Mouse (Mus musculus): ENCODE data around the gene Fbxl5.

The Fbxl5 gene

DNA sequence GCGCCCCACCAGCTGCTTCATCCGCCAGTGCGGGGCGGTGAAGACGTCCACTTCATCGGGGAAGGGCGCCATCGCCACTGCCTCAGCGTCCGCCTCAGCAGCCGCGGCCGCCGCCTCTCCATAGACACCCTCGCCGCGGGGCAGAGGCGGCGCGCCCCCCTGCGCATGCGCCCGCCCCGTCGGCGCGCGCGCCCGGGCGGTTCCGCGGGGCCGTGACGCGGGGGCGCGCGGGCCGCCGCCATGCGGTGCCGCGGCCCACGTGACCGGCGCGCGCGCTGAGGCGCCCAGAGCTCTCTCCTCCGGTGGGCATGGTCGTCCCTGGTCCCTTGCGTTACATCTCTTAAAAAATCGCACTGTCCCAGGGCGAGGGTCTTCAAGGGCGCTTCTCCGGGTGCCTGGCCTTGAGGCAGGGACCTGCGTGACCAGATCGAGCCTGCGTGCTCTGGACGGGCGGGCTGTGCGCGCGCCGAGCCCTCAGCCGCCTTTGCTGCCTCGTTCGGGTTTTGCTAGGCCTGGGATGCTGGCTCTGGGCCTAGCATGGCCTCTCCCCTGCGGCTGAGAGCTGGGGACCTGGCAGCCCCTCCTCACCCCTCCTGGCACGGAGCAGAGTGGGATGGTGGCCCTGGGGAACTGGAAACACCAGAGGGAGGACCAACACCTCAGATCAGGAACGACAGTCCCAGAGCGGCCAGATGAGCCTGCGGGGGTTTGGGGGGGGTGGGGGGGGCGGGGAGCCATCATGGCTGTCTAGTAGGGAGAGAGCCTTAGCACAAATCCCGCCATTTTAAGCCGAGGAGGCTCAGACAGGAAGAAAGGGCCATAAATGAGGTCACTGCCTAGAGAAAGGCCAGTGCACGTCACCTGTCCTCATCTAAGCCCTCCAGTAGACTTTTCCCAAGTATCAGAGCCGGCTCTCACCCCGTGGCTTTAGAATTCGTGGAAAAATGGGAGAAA, 39.2 kb downstream of the Fbxl5 start:
- DNase-seq (ENCODE audit: low spot score), result no peak

DNA sequence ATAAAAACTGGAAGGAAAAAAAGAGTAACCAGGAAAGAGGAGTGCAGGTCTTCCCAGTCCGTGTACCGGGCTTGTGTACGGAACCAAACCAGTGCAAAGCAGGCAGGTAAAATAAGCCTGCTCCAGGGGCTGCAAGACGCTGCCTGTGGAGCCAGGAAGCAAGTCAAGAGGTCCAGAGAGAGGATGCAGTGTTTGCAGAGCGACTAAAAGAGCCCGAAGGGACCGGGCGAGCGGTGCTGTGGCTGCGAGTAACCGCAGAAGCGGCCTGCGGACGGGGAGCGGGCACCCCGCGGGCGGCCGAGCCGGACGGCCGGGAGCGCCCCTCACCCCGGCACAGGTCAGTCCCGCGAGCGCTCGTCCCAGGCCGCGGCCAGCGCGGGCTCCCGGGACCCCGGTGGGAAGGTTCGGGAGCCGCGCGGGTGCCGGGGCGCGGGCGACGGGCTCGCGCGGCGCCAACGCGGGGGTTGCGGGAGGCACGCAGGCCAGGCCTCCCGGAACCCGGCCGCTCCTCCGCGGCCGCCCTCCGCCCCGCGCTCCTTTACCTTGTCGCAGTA, 39.9 kb downstream of the Fbxl5 start:
- DNase-seq (ENCODE audit: low spot score), result no peak

DNA sequence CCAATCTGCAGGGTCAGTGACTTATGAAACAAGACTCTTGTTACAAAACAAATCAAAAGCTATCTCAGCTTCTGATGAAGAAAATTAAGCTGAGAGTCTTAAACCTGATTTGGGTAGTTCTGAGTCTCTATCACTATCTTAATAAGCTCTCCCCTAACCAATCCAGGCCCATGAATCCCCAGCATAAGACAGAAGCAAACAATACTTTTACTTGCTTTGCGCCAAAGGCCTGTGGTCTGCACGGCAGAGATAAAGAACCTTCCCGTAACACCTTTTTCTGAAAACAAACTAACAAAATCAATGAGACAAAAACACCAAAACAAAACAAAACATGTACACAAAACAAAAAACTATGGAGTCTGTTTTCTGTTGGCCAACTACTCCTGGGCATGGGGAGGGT, 42.9 kb downstream of the Fbxl5 start:
- DNase-seq (ENCODE audit: low spot score), result no peak

DNA sequence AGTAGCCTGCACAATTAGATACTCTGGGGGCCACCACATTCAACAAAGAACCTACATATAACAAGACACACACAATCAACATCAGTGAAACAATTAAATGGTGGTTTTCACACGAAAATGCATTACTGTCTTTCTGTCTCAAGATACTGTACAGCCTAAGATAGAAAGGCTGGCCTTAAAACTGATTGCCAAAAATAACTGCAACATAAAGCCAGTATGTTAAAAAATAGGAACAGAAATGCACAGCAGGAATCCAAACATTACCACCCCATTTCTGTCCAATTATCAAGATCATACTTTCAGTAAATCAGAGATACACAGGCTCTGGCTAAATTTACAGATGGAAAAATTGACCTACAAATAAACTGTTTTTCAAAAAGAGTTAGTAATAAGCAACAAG, 44.4 kb downstream of the Fbxl5 start:
- no peak for DNase-seq (ENCODE audit: low spot score)

GRCm38 (mm10) chr5:43776407-43776806, 45.0 kb downstream of the Fbxl5 start:
- no peak for DNase-seq (ENCODE audit: low spot score)

DNA sequence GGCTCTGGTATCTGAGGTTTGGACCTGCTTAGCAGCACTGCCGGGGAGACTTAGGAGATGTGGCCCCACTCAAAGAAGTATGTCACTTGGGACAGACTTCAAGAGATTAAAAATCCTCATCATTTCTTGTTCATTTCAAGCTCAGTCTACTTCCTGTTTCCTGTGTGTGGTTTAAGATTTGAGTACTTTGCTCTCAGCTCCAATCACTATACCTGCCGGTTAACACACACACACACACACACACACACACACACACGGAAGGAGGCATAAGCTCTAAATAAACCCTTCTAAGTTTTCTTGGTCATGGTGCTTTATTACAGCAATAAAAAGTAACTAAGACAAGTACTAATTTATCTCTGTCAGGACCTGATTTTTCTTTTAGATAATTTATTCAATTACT, 49.9 kb downstream of the Fbxl5 start:
- DNase-seq (ENCODE audit: low spot score), result no peak

DNA sequence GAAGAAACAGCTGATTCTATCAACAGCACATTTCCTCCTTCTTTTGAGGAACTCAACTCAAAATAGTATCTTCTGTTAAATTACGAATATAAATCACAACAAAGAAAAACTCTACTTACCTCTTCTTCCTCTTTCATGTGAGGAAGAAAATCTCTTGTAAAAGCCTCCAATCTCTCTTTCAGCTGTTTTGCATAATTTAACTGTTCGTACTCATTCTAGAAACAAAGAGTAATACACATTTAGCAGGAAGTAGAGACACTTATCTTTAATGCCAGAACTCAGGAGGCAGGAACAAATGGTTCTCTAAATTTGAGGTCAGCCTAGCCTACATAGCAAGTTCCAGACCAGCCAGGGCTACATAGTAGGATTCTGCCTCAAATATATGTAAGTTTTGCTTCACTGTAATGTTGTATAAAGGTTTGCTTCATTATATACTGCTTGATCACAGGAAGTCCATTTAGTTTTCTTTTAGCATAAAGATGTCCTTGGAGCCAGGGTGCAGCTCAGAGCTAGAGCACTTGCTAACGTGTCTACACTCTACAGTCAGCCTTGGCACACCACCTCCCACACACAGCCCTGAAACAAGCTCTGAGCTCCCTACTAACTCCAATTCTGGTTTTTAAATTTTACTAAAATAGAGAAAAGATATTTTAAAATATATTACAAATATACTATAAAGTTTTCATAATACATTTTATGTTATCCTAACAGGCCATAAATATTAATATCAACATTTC, 50.7 kb downstream of the Fbxl5 start:
- no peak for DNase-seq (ENCODE audit: low spot score)

- DNase-seq (ENCODE audit: low spot score), result no peak
Measured at GRCm38 (mm10) chr5:43749092-43749491, 72.3 kb downstream of the Fbxl5 start.

- no peak for DNase-seq (ENCODE audit: low spot score)
Measured at GRCm38 (mm10) chr5:43748039-43748438, 73.4 kb downstream of the Fbxl5 start.

- DNase-seq (ENCODE audit: low spot score), result no peak
Measured at GRCm38 (mm10) chr5:43745156-43745555, 76.3 kb downstream of the Fbxl5 start.

DNA sequence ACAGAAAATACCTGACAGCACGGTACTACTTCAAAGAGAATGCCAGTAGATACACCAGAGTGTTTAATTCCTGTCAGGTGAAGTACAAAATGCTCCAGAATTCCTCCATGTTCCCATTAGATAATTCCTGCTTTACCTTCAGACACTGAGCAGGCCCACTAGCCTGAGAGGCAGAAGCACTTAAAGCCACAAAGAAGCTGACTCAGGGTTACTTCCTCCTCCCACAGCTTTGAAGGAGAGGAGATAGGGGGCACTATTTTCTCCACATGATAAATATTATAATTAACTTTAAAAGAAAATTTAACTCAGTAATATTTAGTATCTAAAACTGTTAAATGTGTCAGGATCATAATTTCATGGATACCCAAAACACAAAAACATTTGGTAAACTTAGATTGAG, 77.3 kb downstream of the Fbxl5 start:
- no peak for DNase-seq (ENCODE audit: low spot score)

DNA sequence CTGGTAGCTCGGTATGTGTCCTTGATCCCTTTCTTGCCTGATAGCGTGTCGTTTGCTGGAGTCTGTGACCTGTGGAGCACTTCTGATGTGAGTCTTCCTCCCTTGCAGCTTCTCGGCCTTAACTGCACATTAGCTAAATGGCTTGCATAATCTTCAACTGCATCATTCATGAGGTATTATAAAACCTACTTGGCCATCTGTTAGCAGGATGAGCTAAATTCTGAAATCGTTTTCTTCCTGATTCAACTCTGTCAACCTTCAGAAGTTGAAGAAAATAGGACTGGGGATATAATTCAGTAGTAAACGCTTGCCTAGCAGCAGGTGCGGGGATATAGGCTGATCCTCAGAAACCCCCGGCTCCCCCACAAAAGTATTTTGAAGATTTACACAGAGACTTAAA, 89.1 kb downstream of the Fbxl5 start:
- peak; percentile 25 for DNase-seq (ENCODE audit: low spot score)

DNA sequence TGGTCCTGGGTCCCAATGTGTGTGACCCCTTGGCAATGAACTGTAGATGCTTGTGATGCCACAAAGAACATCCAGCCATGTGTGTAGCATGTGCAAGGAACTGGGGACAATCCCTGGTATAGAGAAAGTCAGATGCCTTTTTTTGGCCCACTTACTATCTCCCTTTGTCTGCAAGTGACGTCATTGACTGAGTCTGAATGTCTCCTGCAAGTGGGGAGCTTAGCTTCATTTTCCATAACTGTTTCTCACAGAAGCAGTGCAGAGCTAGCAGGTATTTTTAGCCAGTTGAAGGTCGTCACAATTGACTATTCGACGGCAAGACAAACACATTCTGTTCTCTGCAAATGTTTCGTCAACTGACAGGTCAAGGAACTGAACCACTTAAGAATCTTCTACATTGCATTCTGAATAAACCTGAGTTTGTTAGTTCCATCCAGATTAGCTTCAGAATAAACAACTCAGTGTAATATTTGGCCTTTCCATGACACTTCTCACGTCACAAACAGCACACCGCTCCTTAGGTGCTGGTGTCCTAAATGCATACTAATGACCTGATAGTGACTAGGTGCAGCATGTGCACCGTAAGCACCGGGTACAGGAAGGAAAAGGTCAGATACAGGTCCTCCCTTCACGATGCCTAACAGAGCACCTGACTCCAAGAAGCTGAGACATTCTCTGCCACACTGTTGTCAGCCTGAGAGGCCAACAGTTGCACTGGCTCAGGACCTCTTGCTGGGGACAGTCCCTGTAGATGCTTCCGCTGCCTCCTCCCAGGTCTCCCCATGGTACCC, 92.9 kb downstream of the Fbxl5 start:
- DNase-seq (ENCODE audit: low spot score), result no peak

DNA sequence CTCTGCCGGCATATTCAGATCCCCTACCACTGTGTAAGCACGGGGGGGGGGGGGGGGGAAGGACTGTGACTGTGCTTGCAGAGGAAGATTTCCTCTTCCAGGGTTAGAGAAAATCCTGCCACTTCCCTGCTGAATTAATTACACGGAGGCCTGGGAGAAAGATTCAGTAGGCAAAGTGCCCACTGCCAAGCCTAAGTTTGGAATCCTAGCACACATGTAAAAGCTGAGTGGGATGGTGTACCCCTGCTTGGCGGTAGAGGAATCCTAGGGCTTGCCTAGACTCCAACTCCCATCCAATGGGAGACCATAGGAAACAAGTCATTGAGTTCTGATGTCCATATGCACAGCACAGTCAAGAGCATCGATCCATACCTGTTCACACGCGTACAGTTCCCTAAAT, 97.6 kb downstream of the Fbxl5 start:
- no peak for DNase-seq (ENCODE audit: low spot score)

GRCm38 (mm10) chr5:43722452-43722783, 99.0 kb downstream of the Fbxl5 start:
- DNase-seq (ENCODE audit: low spot score), result no peak

- DNase-seq (ENCODE audit: low spot score), result no peak
Measured at GRCm38 (mm10) chr5:43721538-43722451, 99.6 kb downstream of the Fbxl5 start.

DNA sequence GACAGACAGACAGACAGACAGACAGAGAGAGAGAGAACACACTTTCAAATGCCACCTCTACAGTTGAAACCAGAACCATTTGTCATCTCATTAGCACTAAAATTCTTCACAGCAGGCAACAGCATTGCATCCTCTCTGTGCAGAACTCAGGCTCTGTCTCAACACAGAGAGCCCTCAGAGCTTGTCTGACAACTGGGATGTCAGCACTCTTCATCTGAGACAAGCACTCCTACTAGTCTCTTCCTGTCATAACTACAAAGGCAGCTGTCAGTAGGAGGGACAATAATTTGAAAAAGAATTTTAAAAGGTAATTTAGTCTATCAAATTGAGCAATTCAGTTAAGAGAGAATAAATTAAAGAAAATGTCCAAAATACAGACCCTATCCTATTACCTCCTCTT, 122.2 kb downstream of the Fbxl5 start:
- DNase-seq (ENCODE audit: low spot score), result no peak

DNA sequence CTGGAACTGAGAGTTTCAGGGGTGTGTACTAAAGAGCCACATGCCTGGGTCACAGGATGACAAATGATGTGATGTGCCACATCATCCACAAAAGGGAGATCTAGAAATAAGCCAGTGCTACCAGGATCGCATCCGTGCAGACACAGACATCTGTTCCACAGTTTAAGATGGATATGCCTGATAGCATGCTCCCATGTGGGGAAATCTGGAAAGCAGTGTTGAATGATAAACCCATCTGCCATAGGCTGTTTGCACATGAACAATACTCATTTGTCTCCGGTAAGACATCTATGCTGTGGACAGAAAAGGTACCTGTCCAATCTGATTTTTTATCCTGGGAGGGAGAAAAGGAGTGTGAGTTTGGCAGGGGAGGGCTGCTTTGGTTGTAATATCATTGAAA, 124.3 kb downstream of the Fbxl5 start:
- DNase-seq (ENCODE audit: low spot score), result no peak
